Mouse (Mus musculus) liver, embryonic 16.5 days (tissue): Measurements from ENCODE around the gene Tsga10. TPM values are rescaled to one million over a fixed set of nuclear protein-coding genes. Genes with fewer than 3 reads are reported as not detected.

Experiments used
- polyA plus RNA-seq: library from polyadenylated mRNA; unstranded; fragments of >200 nt; fragmentation: Nextera tagmentation; extraction: Ambion mirVana; gene quantifications from 2 replicates; pipeline ENCODE4 v1.2.1, GENCODE M21; 2015

The Tsga10 gene
- polyA plus RNA-seq, 1 experiment from 2014 or later: 1.1 TPM

Other genes starting within 250 kb of the Tsga10 start
- 0.23 and 0.42 TPM in 2 replicates for gene 2010300C02Rik, start 146.3 kb downstream of the Tsga10 start, polyA plus RNA-seq
- 3.9 and 4.2 TPM in 2 replicates for gene Lipt1, start 5.3 kb upstream of the Tsga10 start, polyA plus RNA-seq
- gene Mitd1, start 24.0 kb upstream of the Tsga10 start, polyA plus RNA-seq: 10.3 and 11.1 TPM in 2 replicates
- 130 and 141 TPM in 2 replicates for gene Mrpl30, start 24.0 kb upstream of the Tsga10 start, polyA plus RNA-seq
- gene Lyg2, start 50.1 kb upstream of the Tsga10 start, polyA plus RNA-seq: not detected in 2 replicates
- gene Lyg1, start 91.3 kb upstream of the Tsga10 start, polyA plus RNA-seq: not detected in 2 replicates
- 52.9 and 61.3 TPM in 2 replicates for gene Txndc9, start 131.5 kb upstream of the Tsga10 start, polyA plus RNA-seq
- gene Eif5b, start 131.6 kb upstream of the Tsga10 start, polyA plus RNA-seq: 13.1 and 14.7 TPM in 2 replicates